Mouse (Mus musculus) lung, postnatal 36 days (tissue): Measurements from ENCODE around the gene Cenpp.
"Not testable (repeated sequence)": the region's sequence is repeated elsewhere in the genome, so short reads cannot be mapped to it uniquely, and the experiment has no call there.

Experiments used
- DNase-seq: peaks from one replicate; pipeline ENCODE4 v3.0.0; 2022; ENCODE audit warnings: mixed read lengths

The Cenpp gene

DNA sequence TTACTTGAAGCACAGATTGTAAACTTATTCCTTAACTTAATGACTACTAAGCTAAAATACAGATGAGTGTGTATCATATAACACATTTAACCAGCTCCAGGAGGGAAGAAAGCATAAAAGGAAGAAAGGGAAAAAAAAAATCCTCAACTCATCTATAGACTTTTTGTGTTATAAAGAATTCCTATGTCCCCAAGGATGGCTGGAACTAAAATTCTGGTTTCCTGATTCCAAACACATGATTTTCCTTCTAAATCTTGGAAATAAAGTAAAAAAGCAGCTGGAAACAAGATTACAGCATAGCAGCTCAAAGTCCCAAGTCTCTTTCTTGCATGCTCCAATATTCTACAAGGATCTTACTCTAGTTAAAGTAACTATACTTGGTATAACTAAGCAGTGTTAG, 49.0 kb downstream of the Cenpp start:
- DNase-seq, result no peak

DNA sequence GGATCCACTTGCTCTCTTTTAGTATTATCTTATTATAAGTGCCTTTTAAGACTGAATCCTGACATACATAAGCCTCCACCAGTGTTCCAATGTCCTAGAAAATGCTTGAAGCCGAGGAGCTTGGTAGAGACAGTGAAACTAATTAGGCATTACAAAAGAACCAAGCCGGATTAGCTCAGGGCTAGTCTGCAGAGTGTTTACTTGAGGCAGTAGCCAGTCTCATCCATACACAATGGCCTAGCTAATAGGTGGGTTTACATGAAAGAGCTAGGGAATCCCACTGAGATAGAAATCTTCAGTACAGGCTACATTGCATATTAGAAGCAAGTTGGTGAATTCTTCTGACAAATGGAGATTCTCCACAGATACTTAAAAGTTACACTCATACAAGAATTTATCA, 50.0 kb downstream of the Cenpp start:
- not testable (repeated sequence) for DNase-seq

DNA sequence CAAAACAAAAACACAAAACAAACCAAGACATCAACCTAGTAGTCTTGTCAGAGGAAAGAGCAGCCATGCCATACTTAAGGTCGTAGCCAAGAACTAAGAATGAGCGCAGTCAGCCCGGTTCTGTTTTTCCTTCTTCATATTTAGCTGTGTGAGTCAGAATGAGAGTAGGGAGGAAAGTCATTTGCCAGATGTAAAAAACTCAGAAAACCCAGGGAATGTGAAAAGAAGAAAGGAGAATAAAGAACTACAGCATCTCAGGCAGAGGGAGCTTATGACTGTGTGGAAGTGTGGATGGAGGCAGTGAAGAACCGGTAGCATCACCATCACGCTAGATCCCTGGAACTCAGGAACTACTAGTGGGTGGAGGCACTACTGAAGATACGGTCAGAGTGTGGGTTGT, 66.5 kb downstream of the Cenpp start:
- no peak for DNase-seq

DNA sequence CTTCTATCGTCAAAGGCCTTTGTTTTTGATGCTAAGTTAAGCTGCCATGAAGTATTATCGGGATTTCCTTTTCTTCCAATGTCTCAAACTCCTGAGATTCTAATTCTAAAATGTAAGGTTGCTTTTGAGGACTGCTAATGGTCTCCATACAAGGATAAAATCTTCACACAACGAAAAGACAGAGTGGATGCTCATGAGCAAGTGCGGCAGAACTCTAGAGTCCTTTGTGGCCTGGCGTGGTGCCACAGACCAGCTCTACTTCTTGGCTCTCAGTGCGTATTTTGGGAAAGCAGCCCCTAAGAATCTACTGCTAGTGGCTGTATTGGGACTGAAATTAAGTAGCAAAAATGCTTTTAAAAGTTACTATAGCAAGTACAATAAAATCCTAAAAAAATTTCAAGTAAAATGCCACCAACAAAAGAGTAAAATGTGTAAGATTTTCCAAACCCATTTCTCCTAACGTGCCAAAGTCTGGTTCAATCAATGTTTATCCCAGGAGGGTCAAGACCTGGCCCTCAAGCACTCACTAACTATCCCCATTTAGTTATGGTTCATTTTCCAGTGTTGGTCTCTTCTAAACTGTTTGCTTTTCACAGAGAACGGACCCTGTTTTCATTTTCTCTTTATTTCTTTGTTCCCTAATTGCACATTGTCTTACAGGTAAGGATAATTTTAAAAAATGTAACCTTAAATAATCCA, 68.1 kb downstream of the Cenpp start:
- DNase-seq, result peak; percentile 17

DNA sequence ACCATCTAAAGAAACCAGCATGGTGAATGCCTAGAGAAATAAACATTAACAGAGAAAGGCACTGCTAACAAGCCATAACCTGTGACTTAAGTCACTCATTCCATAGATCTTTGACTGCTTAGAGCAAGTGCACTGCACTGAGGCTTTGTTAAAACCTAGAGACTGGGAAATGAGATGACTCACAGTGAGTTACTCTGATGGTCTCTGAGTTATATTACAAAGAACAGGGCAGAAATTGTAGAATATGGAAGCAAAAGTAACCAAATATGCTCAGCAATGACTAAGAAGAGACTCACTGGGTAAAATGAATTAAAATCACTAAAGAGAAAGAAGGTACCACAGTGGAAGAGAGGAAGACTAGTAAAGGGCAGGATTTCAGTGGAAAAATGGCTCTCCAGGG, 68.7 kb downstream of the Cenpp start:
- DNase-seq, result no peak

DNA sequence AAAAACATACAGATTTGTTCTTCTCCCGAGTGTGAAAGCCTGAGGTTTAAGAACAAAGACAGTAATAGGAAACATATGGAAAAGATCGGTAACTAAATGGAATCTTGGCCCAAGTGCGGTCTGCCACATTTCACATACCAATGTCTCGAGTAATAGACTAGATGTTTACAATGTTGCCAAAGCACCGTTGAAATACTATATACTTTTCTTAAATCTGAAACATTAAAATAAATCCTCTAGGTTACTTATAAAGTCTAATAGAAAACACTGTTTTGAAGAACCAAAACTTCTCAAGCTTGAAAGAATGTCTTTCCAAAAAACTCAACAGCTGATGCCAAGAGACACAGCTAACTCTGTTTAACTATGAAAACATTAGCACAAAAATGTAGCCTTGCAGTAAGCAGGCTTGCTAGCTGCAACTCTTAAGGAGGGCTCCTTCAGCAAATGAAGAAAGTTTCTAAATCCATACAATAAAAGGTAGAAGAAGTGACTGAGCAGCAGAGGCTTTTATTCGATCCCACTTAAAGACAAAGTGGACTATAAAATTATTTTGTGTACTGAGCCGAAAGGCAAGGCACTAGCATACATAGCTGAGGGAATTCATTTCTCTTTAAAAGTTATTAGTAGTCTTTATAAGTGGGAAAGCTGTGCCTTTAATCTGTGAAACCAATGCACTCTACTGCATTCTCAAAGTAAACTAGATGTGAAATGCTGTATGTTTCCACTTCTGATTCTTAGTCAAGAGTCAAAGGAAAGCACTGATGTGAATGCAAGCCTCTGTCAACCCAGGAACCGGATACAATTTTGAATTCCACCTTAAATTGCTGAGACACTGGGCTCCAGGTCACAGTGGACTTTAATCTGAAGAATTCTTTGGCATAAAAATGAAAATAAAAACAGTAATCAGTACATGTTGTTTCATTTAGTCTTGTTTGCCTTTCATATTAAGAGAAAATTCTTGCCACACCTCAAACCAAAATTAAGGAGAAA, 70.7 kb downstream of the Cenpp start, which contains the start of gene Omd:
TSS of gene Omd (plus strand) at position 922 of the 990 bp plus-strand sequence.
- peak; percentile 23 for DNase-seq

DNA sequence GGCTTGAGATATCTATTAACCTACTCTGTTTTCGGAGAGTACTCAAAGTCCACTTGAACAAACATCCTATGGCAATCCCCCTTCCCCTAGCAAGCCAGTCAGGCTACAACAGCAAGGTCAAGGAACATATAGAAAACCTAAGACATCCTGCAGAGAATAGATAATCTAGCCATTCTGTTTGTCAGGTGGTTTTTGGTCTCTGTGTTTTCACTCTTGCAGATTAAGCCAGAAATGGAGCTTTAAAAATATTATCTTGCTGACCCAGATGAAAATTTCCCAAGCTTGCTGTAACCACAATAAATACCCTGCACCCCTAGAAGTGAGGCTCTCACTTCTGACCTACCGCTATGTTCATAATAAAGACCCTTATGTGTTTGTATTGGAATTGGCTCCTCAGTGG, 81.2 kb downstream of the Cenpp start:
- DNase-seq, result no peak

DNA sequence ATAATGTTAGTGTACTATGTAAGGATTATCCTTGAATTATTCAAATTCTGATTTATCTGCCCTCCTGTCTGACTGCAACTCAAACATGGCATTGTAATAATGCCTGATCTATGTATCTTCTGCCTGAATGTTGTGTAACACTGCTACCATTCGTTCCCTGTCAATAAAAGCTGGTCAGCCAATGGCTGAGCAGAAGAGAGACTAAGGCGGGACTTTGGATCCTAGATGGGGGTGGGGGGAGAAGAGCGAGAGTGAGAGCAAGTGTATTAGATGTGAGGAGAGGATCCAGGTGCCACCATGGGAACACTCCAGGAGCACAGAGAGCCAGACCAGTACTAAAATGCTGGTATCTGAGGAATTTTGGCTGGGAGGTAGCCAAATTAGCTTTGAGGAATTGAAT, 82.2 kb downstream of the Cenpp start:
- DNase-seq, result no peak

DNA sequence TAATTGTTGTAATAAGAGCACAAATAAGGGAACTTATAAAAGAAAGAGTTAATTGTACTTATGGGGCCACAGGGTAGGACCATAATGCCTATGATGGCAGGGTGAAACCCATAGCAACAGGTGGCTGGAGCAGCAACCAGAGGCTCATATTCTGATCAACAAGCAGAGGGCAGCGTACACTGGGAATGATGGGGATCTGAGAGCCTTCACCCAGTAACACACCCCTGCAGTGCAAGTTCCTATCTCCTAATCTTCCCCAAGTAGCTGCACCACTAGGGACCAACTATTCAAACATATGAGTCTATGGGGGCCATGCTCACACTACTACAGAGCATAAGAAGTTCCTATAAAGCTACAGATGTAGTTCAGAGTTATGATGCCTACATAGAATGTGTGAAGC, 88.2 kb downstream of the Cenpp start:
- DNase-seq, result no peak

DNA sequence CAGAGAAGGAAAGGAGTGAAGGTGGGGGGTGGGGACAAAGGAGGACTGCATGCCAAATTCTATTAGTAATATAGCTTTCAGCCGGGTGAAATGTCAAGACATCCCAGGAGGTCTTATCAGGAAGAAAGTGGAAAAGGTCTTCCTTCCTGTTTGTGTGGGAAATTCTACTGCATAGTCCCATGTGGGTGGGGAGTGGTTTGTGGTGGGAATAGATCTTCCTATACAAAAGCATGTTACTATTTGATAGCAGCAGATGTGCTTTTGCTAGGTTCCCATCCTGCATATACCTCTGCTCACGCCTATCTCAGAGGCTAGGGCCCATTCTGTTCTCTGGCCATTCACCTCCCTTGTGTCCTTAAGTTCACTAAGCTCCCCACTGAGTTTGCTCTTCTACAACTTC, 91.7 kb downstream of the Cenpp start:
- DNase-seq, result no peak

DNA sequence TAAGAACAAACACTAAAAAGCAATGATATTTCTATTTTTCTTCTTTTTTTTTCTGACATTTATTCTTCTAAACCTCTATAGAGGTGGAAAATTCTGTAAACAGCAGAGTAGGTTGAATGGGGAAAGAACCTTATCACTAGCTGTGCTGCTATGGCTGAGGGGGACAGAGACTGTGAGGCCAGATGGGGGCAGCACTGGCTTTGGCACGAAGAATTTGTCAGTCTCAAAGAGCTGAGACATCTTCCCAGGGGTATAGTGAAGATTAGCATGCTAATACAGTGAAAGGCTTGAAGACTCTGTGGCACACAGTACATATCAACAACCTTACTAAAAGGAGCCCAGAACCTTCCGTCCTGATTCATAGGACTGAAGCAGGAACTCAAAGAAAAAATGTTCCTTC, 93.4 kb downstream of the Cenpp start:
- peak; percentile 55 for DNase-seq

DNA sequence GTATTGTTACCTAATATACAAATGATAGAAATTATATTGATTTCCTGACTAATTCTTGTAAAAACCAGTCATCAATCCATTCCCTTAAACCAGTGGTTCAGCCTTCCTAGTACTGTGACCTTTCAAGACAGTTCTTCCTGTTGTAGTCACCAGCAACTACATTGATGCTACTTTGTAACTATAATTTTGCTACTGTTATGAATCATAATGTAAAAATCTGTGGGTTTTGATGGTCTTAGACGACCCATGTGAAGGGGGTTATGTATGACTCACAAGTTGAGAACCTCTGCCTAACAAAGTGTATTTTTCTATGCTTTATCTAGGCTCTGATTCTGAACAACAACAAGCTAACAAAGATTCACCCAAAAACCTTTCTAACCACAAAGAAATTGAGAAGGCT, 95.7 kb downstream of the Cenpp start:
- no peak for DNase-seq

DNA sequence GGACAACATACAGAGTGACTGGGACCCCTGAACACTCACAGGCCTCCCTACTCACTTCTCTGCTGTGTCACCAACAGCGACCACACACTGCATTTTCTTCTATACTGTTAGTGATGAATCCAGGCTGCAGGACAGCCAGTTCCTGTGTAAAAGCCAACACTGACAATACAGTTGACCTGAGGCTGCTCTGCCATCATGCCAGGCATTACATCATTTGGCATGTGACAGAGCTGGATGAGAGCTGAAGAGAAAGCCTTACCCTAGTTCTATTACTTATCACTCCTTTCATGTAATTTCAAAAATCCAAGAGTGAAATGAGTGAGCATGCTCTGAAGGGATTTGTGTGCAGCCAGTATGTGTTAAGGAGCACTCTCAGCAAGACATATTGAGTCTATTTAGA, 96.4 kb downstream of the Cenpp start:
- DNase-seq, result peak; percentile 14

DNA sequence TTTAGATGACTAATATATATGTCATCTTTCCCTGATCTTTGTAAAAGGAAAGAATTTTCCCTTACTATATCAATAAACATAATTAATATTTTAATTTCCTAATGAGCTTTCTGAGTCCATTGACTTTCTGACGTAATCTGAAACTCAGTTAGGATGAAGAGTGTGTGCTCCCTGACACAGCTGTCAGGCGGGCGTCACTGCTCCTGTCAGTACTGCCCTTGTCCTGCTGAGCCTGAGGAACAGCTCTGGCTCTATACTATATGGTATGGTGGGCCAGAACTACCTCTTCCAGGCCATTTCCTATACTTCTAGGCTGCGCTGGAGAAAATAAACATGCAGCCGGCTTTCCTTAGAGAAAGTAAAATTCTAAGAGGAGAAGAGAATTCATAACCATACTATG, 98.1 kb downstream of the Cenpp start:
- DNase-seq, result no peak

DNA sequence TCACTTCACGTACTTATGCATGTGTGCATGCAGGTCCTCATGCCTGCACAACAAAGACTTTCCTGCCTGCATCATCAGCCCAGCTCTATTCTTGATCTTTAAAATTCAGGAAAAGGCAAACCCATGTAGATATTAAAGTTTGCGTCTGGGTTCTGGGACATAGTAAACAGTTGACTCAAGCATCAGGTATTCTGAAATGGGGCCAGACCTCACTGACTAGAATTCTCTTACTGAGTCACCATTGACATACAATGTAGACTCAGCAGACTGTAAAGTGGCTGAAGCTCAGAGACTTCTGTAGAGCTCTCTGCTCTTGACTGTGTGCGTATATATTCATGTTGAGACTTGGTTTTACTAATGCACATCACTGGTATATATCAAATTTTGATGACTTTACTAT, 103.0 kb downstream of the Cenpp start:
- DNase-seq, result no peak

DNA sequence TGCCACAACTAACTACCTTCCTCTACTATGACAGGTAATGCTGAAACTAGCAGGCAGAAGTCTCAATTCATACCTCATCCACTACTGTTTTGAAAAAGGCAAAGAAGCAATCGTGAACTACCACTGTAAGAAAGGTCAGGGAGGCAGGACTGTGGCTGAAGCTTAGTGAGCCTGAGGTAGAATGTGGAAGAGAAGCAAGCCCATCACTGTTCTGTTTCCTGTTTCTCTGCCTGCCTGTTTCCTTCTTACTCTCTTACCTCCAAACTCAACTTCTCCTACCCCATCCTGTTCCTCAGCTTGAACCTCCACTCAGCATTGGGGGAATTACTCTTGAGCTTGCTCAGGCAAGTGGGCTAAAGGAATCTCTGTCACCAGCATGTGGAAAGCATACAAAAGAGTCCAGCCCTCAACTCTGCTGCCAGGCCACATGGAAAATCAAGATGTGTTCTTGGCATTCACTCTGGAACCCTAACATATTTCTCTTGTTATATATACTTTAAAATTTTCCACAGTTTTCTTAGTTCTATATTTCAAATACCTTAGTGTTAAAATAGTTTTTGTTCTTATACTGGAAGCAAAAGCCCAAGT, 104.9 kb downstream of the Cenpp start:
- no peak for DNase-seq

DNA sequence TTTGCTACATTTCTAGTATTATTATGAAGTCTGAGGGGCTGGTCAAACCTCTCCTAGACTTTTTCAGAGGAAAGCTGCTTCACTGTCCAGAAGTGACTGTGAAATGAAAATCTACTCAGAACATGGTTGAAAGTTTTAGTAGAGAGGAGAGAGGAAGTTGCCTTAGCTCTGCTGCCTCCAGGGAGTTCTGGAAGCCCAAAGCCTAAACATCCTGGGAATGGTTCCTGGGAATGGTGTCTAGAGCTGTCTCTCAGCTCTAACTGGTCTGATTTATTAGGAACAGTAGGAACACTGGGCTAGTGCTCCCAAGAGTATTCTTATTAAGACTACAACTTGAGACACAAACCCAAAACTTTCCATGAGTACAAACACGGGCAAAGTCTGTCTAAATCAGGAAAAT, 106.1 kb downstream of the Cenpp start:
- peak; percentile 35 for DNase-seq

DNA sequence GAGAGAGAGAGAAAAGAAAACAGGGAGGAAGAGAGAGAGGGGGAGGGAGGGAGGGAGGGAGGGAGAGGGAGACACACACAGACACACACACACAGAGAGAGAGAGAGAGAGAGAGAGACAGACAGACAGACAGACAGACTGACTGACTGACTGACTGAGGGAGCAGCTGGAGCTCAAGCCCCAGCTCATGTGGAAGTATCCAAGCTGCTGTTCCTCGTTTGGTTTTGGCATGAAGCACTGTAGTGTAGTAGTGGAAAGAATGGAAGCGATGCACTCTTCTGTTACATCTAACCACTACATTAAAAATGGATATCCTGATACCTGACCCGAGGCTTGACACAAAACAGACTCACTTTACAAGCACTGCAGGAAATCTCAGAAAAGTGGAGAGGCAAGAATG, 106.9 kb downstream of the Cenpp start:
- peak; percentile 16 for DNase-seq

DNA sequence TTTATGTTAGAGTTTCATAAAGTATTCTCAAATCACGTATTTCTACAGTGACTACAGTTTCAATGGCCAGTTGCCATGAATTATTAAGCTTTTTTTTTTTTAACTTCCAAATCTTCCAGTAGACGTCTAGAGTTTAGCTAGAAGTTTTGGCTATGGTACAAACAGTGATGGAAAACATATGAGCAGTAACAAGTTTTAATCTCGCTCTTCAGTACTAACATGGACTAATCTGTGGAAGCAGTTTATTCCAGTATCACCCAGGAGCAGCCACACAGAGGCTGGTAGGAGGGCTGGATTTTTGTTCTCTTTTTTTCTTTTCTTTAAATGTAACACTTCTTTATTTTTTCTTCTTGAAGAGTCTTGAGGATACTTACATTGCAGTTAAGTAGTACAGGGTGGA, 108.3 kb downstream of the Cenpp start, which contains the start of gene Aspn:
TSS of gene Aspn (plus strand) at position 165 of the 400 bp plus-strand sequence.
- DNase-seq, result no peak

DNA sequence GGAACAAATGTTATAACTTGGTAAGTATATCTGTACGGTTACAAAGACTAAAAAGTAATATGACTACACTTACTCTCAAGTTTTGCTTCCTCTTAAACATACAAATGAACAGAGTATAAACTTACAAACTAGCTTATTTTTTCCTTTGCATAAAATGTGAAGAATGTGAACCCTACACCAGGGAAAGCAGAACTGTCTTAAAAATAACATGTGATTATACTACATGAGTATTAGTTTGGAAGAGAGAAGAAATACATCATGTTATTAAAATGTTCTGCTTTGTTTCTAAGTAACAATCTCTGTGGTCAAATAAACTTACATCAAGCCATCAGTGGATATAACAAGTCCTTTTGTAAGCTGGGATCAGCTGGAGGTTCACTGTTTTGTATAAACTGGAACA, 113.9 kb downstream of the Cenpp start:
- no peak for DNase-seq

DNA sequence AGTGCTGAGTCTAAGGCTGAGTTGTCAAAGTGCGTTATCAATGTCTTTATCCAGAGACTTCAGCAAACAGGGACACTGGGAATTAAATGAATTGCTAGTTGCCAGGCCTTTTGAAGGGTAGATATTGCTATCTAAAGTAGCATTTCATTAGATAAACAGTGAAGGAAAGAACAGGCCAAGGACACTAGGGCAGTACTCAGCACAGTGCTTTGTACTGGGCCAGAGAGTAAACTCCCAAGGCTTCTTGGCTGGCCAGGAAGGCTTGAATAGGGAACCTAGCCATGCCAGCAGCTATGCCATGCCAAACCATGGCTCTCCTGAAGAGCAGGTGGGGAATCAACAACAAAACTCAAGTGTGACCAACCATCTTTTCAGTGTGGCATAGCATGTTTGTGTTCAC, 115.6 kb downstream of the Cenpp start:
- DNase-seq, result no peak

DNA sequence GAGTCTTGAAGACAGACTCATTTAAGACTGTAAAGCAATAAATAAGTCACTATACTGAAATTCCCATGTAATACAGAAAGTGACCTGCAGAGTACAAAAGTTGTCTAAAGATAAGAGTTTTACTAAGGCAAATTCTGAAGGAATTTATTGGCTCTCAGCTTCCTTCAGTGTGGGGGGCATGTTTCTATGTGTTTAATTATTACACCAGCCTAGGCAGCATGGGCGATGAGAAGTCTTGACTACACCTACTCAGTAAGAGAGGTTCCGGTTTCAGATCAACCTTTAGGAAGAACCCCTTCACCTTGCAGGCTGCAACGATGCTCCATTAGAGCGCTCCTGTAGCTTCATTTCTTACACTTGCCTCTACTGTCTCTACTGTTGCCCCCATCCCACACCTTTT, 121.9 kb downstream of the Cenpp start:
- DNase-seq, result no peak

DNA sequence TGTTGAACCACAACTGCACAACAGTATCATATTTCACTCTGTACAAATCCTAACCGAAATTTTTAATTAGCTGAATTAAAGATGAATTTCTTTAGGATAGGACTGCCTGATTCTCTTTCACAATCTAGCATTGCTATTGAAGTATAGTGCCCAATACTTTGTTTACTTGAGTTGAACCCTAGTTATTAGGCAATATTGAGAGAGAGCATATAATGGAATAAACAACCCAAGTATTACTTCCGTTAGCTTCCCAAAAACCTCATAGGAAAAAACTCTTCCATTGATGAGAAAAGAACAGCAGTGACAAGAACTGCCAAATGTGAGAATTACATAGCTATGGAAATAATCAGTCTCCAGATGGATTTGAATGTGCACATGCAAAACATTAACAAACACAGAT, 126.3 kb downstream of the Cenpp start:
- DNase-seq, result no peak

DNA sequence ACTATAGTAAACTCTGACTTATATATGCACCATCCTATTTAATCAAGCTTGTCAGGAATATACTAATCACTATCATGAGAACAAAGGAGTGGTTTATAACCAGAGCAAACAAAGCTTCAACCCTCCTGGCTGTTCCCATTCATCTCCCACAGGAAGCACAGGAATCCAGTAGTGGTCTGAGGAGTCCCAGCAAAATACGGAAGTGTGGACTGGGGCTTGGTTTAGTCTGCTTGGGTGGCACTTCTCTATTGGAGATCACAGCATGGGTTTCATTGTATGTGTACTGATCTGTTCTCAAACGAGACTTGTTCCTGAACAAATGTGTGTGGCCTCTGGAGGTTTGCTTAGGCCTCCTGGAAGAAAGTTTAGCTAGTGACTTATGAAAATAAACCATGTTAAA, 133.8 kb downstream of the Cenpp start:
- no peak for DNase-seq
